Mouse (Mus musculus): ENCODE data around the gene Col23a1.
"Not testable (repeated sequence)": the region's sequence is repeated elsewhere in the genome, so short reads cannot be mapped to it uniquely, and the experiment has no call there.

Gene Col23a1

GRCm38 (mm10) chr11:51590002-51590401 lies 300.3 kb downstream of the Col23a1 start:
- DNase-seq (ENCODE audit: low read depth, low spot score), result no peak

- no peak for DNase-seq (ENCODE audit: low read depth, low spot score)
These were observed 301.4 kb downstream of the Col23a1 start for GRCm38 (mm10) chr11:51591168-51591567.

GRCm38 (mm10) chr11:51591915-51592314 lies 302.2 kb downstream of the Col23a1 start:
- no peak for DNase-seq (ENCODE audit: low read depth, low spot score)

GRCm38 (mm10) chr11:51593368-51593767 lies 303.6 kb downstream of the Col23a1 start:
- no peak for DNase-seq (ENCODE audit: low read depth, low spot score)

- DNase-seq (ENCODE audit: low read depth, low spot score), result no peak
These were observed 304.1 kb downstream of the Col23a1 start for GRCm38 (mm10) chr11:51593849-51594248.

GRCm38 (mm10) chr11:51594715-51595350 lies 305.1 kb downstream of the Col23a1 start:
- no peak for DNase-seq (ENCODE audit: low read depth, low spot score)

GRCm38 (mm10) chr11:51595459-51596083 lies 305.9 kb downstream of the Col23a1 start:
- no peak for DNase-seq (ENCODE audit: low read depth, low spot score)

GRCm38 (mm10) chr11:51597553-51597952 lies 307.8 kb downstream of the Col23a1 start:
- no peak for DNase-seq (ENCODE audit: low read depth, low spot score)

GRCm38 (mm10) chr11:51602253-51602652 lies 312.5 kb downstream of the Col23a1 start:
- DNase-seq (ENCODE audit: low read depth, low spot score), result no peak

- DNase-seq (ENCODE audit: low read depth, low spot score), result no peak
These were observed 316.1 kb downstream of the Col23a1 start for GRCm38 (mm10) chr11:51605602-51606446.

GRCm38 (mm10) chr11:51606447-51607095 lies 316.9 kb downstream of the Col23a1 start, which contains the start of gene Hnrnpab:
Gene Hnrnpab, minus strand, starts transcription at chr11:51606847.
- peak; percentile 92 for DNase-seq (ENCODE audit: low read depth, low spot score)

- no peak for DNase-seq (ENCODE audit: low read depth, low spot score)
These were observed 317.5 kb downstream of the Col23a1 start for GRCm38 (mm10) chr11:51607096-51607738.

GRCm38 (mm10) chr11:51609266-51609909 lies 319.7 kb downstream of the Col23a1 start:
- DNase-seq (ENCODE audit: low read depth, low spot score), result no peak

- DNase-seq (ENCODE audit: low read depth, low spot score), result not testable (repeated sequence)
These were observed 320.2 kb downstream of the Col23a1 start for GRCm38 (mm10) chr11:51609940-51610339.

- DNase-seq (ENCODE audit: low read depth, low spot score), result no peak
These were observed 324.5 kb downstream of the Col23a1 start for GRCm38 (mm10) chr11:51614256-51614655.

- DNase-seq (ENCODE audit: low read depth, low spot score), result no peak
These were observed 325.4 kb downstream of the Col23a1 start for GRCm38 (mm10) chr11:51615129-51615528.

GRCm38 (mm10) chr11:51615601-51616000 lies 325.9 kb downstream of the Col23a1 start:
- DNase-seq (ENCODE audit: low read depth, low spot score), result no peak

- not testable (repeated sequence) for DNase-seq (ENCODE audit: low read depth, low spot score)
These were observed 326.4 kb downstream of the Col23a1 start for GRCm38 (mm10) chr11:51616113-51616512.

GRCm38 (mm10) chr11:51617693-51618092 lies 328.0 kb downstream of the Col23a1 start:
- no peak for DNase-seq (ENCODE audit: low read depth, low spot score)

GRCm38 (mm10) chr11:51618894-51619408 lies 329.2 kb downstream of the Col23a1 start:
- DNase-seq (ENCODE audit: low read depth, low spot score), result no peak

Data from telencephalon, adult 2 months (tissue).